Mouse (Mus musculus): ENCODE measurements around the gene Gimap1.

The Gimap1 gene

GRCm38 (mm10) chr6:48738961-48739779 is at the start of gene Gimap1:
Gene Gimap1, plus strand, starts transcription at chr6:48739054.
- in situ Hi-C loops (cut with MboI; ENCODE audit: unreplicated experiment in 2 of 2) = loop anchor here (5.0 kb wide), 1 partner anchor 37 kb away; no protein-coding TSS in a partner anchor

GRCm38 (mm10) chr6:48689320-48689719 is 49.5 kb upstream of the Gimap1 start:
- in situ Hi-C loops (cut with MboI; ENCODE audit: unreplicated experiment in 2 of 2) = no loop called here

- in situ Hi-C loops (cut with MboI; ENCODE audit: unreplicated experiment in 2 of 2) = loop anchor here (5.0 kb wide), 1 partner anchor 46 kb away; the partner anchor contains the start of gene Gimap8 (in 2 of the 2)
Measured at GRCm38 (mm10) chr6:48692962-48693361, 45.9 kb upstream of the Gimap1 start.

GRCm38 (mm10) chr6:48696830-48697554 is 41.9 kb upstream of the Gimap1 start:
- in situ Hi-C loops (cut with MboI; ENCODE audit: unreplicated experiment in 2 of 2) = no loop called here

- in situ Hi-C loops (cut with MboI; ENCODE audit: unreplicated experiment in 2 of 2) = no loop called here
Measured at GRCm38 (mm10) chr6:48697555-48697930, 41.3 kb upstream of the Gimap1 start.

GRCm38 (mm10) chr6:48698066-48698856 is 40.6 kb upstream of the Gimap1 start:
- in situ Hi-C loops (cut with MboI; ENCODE audit: unreplicated experiment in 2 of 2) = no loop called here

- in situ Hi-C loops (cut with MboI; ENCODE audit: unreplicated experiment in 2 of 2) = no loop called here
Measured at GRCm38 (mm10) chr6:48698888-48699287, 40.0 kb upstream of the Gimap1 start.

GRCm38 (mm10) chr6:48700251-48701075 is 38.4 kb upstream of the Gimap1 start:
- in situ Hi-C loops (cut with MboI; ENCODE audit: unreplicated experiment in 2 of 2) = loop anchor here (5.0 kb wide), 1 partner anchor 37 kb away; the partner anchor contains the start of gene Gimap1 (in 2 of the 2)

- in situ Hi-C loops (cut with MboI; ENCODE audit: unreplicated experiment in 2 of 2) = loop anchor here (5.0 kb wide), 1 partner anchor 35 kb away; the partner anchor contains the start of gene Gimap1 (in 2 of the 2)
Measured at GRCm38 (mm10) chr6:48702146-48702545, 36.7 kb upstream of the Gimap1 start.

- in situ Hi-C loops (cut with MboI; ENCODE audit: unreplicated experiment in 2 of 2) = loop anchor here (5.0 kb wide), 1 partner anchor 35 kb away; the partner anchor contains the start of gene Gimap1 (in 2 of the 2)
Measured at GRCm38 (mm10) chr6:48702601-48703000, 36.3 kb upstream of the Gimap1 start.

- in situ Hi-C loops (cut with MboI; ENCODE audit: unreplicated experiment in 2 of 2) = loop anchor here (5.0 kb wide), 1 partner anchor 33 kb away; the partner anchor contains the start of gene Gimap1 (in 2 of the 2)
Measured at GRCm38 (mm10) chr6:48704146-48704545, 34.7 kb upstream of the Gimap1 start.

- in situ Hi-C loops (cut with MboI; ENCODE audit: unreplicated experiment in 2 of 2) = no loop called here
Measured at GRCm38 (mm10) chr6:48706130-48706529, 32.7 kb upstream of the Gimap1 start.

- in situ Hi-C loops (cut with MboI; ENCODE audit: unreplicated experiment in 2 of 2) = no loop called here
Measured at GRCm38 (mm10) chr6:48718455-48718854, 20.4 kb upstream of the Gimap1 start, which contains the start of the genes Gm28053 and Gimap7. Gene Gm28053, plus strand, starts transcription at chr6:48718607. Gene Gimap7, plus strand, starts transcription at chr6:48718621.

GRCm38 (mm10) chr6:48720326-48720725 is 18.5 kb upstream of the Gimap1 start:
- in situ Hi-C loops (cut with MboI; ENCODE audit: unreplicated experiment in 2 of 2) = no loop called here

- in situ Hi-C loops (cut with MboI; ENCODE audit: unreplicated experiment in 2 of 2) = no loop called here
Measured at GRCm38 (mm10) chr6:48723468-48723867, 15.4 kb upstream of the Gimap1 start.

- in situ Hi-C loops (cut with MboI; ENCODE audit: unreplicated experiment in 2 of 2) = no loop called here
Measured at GRCm38 (mm10) chr6:48725476-48725875, 13.4 kb upstream of the Gimap1 start.

GRCm38 (mm10) chr6:48727761-48728160 is 11.1 kb upstream of the Gimap1 start:
- in situ Hi-C loops (cut with MboI; ENCODE audit: unreplicated experiment in 2 of 2) = no loop called here

- in situ Hi-C loops (cut with MboI; ENCODE audit: unreplicated experiment in 2 of 2) = no loop called here
Measured at GRCm38 (mm10) chr6:48732864-48733304, 6.0 kb upstream of the Gimap1 start.

- in situ Hi-C loops (cut with MboI; ENCODE audit: unreplicated experiment in 2 of 2) = no loop called here
Measured at GRCm38 (mm10) chr6:48733660-48734059, 5.2 kb upstream of the Gimap1 start.
